Mouse (Mus musculus): ENCODE measurements at regions not wholly inside any gene's neighbourhood (a gene's known extent, or its start where the extent isn't known, plus 50 kb on each side); places are given as distances from the start of the nearest gene placed in this dataset.
A peak's percentile ranks its signal among the peaks of the same experiment; 100 is the strongest.

DNA sequence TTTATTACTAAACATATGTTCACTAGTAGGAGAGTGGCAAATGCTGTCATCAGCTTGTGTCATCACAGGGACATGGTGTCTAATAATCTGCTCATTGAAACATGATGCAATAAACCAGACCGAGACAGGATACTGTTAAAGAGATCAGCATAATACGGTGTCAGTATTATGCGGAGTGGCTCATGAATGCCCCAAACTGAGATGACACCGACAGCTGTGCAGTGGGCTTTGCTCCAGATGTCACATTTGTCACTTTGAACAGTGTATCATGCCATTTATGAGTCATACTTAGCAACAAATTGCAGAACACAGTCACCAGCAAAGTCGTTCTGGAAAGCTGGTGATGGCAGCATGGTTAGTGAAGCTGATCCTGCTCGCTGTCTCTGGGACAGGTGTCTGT, 527.2 kb downstream of the Triml1 start:
- WGBS, result 83% methylated on average over 6 of the region's 6 CpGs
- no peaks in the 10 kb centered on the region for H3K36me3 ChIP-seq (replicated peaks)
- no peak overlapping the region for H3K4me3 ChIP-seq (replicated peaks)
- no peaks in the 10 kb centered on the region for H3K9me3 ChIP-seq
- H3K4me1 ChIP-seq, result no peaks in the 10 kb centered on the region
- ATAC-seq (ENCODE audit: low FRiP score), result peak; percentile 49; the same call in 1 of the 2 replicates
- no peaks in the 10 kb centered on the region for H3K27me3 ChIP-seq
- H3K4me2 ChIP-seq, result no peak overlapping the region
- H3K9ac ChIP-seq, result no peak overlapping the region
- no peak overlapping the region for H3K27ac ChIP-seq

DNA sequence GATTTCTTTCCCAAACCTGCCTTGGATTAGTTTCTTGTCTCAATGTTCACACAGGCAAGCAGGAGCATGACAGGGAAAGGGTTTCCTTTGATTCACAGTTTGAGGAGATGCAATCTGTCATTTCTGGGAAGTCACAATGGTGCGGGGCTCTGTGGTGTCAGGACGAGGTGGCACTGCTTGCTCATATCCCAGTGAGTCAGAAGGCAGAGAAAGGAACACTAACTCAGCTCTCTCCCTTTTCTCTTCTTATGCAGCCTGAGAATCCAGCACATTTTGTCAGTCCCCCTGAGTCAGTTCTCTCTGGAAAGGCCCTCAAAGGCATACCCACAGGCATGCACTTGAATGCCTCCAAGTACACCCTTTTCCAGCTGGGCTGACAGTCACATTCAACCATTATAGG, 544.6 kb downstream of the Triml1 start:
- Histone ChIP-seq H3K4me3 (replicated peaks) (no peak overlapping the region), H3K27me3 (no peaks in the 10 kb centered on the region), H3K27ac (no peak overlapping the region), H3K36me3 (replicated peaks) (no peaks in the 10 kb centered on the region), H3K4me2 (no peak overlapping the region), H3K9ac (no peak overlapping the region), H3K9me3 (no peaks in the 10 kb centered on the region), H3K4me1 (no peaks in the 10 kb centered on the region)
- WGBS, result 89% methylated on average over 2 of the region's 2 CpGs
- no peak for ATAC-seq (ENCODE audit: low FRiP score)

Data from forebrain, embryonic 12.5 days (tissue).